Mouse (Mus musculus) effector memory CD4-positive, alpha-beta T cell, adult 5 months (primary cell): ENCODE measurements around the gene Rai2. TPM values are rescaled to one million over a fixed set of nuclear protein-coding genes. Genes with fewer than 3 reads are reported as not detected.

Source experiments
- polyA plus RNA-seq: library from polyadenylated mRNA; unstranded; fragments of 100-300 nt; shearing (Covaris generic); gene quantifications from one replicate; pipeline ENCODE4 v1.2.1, GENCODE M21; 2017

The Rai2 gene
- 0.22 TPM for polyA plus RNA-seq

DNA sequence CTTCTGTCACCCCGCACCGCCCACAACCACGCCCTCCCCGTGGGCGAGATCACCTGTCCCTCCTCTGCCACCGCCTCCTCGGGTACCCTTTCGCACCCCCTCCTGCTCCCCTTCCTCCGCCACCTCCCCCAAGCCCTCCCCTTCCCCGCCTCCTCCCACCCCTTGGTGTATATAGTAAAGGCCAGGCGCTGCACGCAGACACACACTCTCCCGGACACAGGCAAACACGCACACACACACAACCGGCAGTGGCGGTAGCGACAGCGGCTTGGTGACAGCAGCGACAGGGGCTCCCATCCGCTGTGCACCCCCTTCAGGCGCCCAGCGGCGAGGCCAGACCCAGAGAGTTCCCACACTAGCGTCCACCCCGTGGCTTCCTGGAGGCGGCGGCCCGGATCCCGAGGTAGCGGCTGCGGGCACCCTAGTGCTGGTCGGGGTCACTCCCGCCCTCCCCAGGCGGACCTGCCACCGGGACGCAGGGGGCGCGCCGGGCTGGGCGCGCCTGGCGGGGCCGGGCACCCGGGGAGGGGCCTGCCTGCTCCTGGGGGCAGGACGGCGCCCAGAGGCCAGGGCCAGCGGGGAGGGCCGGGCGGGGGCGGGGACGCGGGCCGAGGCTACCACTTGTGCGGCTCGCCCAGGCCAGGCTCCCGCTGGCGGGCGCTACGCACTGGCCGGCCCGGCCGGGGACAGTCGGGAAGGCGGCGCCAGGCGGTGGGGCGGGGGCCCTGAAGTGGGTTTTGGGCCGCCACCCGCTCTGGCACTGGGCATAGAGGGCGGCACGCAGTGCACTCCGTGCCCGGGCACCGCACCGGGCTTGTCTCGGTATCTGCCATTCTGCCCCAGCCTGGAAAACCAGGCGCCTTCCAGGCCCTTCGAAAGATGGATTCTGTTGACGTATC lies at the start of gene Rai2:
TSS of gene Rai2 (plus strand) at position 205 of the 899 bp plus-strand sequence.

